Mouse (Mus musculus): ENCODE measurements around the gene Fbln2.

DNA sequence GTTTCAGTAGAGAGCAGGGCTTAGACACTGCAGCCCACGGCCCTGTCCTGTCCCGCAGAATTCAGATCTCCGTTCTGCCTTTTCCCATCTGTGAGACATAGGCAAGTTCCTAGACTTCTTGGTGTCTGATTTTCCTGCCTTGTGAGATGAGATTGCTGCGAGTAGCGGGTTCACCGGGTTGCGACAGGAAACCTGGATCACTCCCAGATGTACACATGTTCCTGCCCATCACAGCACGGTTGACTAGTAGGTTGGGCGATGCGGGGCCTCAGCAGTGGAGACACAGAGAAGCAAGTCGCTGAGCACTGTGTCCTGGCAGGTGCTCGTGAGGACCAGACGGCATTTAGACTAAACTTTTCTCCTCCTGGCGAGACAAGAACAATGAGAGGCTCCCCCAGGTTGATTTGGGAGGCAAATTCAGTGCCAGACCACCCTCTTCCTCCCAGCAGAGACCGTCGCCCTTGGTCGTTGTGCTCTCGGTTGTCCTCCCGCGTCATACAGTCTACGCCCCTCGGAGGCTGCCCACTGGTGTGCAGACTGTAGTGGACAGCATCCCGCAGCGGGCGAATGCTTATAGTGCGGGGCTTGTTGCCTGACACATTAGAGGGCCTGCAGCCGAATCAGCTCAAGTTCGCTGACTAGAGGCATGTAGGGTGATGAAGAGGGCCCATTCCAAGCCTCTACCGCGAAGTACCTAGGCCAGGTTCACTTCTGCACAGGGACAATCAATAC lies 73.7 kb downstream of the Fbln2 start:
- TF ChIP-seq POLR2A (IDR thresholded peaks at IDR 0.05; ENCODE audit: control insufficient read depth, extremely low read depth, insufficient read depth, low read length, poor library complexity) (no peak), CTCF (IDR thresholded peaks at IDR 0.05; ENCODE audit: borderline replicate concordance, control insufficient read depth, extremely low read depth, insufficient read depth, low read length, poor library complexity) (no peak)

Measured in thymus, adult 2 months (tissue).